Mouse (Mus musculus) liver, embryonic 14.5 days (tissue): ENCODE data around the gene Col4a2.

Experiments
- CTCF ChIP-seq: IDR thresholded peaks from 2 replicates; pipeline ENCODE4 v1.5.1; 2016; ENCODE audit warnings: antibody characterized with exemption, low read depth, control low read depth
- EP300 ChIP-seq: IDR thresholded peaks from 2 replicates; pipeline ENCODE4 v1.6.1; 2016; ENCODE audit warnings: antibody characterized with exemption, low read depth

DNA sequence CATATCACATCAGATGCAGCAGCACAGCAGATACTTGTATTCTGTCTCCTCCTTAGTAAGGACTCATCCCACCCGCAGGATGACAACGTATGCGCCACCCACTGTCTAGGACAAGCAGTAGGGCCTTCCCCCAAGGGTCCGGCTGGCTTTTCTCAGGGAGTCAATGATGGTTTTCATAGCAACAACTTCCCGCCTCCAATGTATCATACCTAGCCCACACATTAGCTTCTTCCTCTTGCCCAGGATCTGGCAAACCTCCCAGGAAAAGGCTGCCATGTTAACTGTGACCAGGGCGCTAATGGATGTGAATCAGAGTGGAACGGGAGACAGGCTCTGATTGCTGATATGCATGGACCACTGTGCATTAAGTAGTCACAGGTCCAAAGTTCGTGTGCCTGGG, 12.2 kb upstream of the Col4a2 start:
- TF ChIP-seq CTCF (no peak), EP300 (no peak)
